Mouse (Mus musculus): ENCODE data around the gene Mgea5.

GRCm38 (mm10) chr19:45718286-45718685 lies 65.4 kb downstream of the Mgea5 start:
- no peak for TF ChIP-seq CTCF (IDR thresholded peaks at IDR 0.05; ENCODE audit: extremely low read depth, insufficient read depth, low read length)
- no peak for TF ChIP-seq POLR2A (IDR thresholded peaks at IDR 0.05; ENCODE audit: extremely low read depth, insufficient read depth, low read length)

All from cortical plate, adult 2 months (tissue).